Mouse (Mus musculus): ENCODE measurements around the gene Prrt1.

GRCm38 (mm10) chr17:34582528-34582927 is 46.8 kb upstream of the Prrt1 start:
- TF ChIP-seq CTCF (IDR thresholded peaks at IDR 0.05; ENCODE audit: low read depth) (no peak), EP300 (optimal IDR thresholded peaks at IDR 0.05) (no peak)

Measured in stomach, postnatal 0 days (tissue).